Mouse (Mus musculus) megakaryocyte-erythroid progenitor cell, adult 5-6 weeks (primary cell): Measurements from ENCODE around the gene Igf2bp2. TPM values are rescaled to one million over a fixed set of nuclear protein-coding genes. Genes with fewer than 3 reads are reported as not detected.

Source experiments
- ATAC-seq: replicated peaks from 2 replicates; pipeline ENCODE4 v1.8.0; 2016; ENCODE audit warnings: mild to moderate bottlenecking, inconsistent platforms; ENCODE audit not compliant: severe bottlenecking, poor library complexity, low FRiP score, low TSS enrichment
- total RNA-seq, 2 experiments: library from RNA; stranded (forward) in 1 of 2; stranded (reverse) in 1 of 2; fragments of 200-1000, 215-1000 nt in 1 of 2; fragments of >200 nt in 1 of 2; fragmentation: Nextera tagmentation in 1 of 2; gene quantifications; 2 replicates each; pipeline ENCODE4 v1.2.3; 2014 to 2017

Igf2bp2 gene
- 1.5 TPM in 1 of 2 replicates, not detected in the other for total RNA-seq (2014; fragmentation: Nextera tagmentation)
- total RNA-seq (2017) = 1.0 and 1.2 TPM in 2 replicates

- ATAC-seq = no peak
Observed at GRCm38 (mm10) chr16:22162512-22163455, at the start of gene Igf2bp2. TSS of gene Igf2bp2 (minus strand) at chr16:22163299.

GRCm38 (mm10) chr16:22203501-22203900, 40.4 kb upstream of the Igf2bp2 start:
- ATAC-seq = no peak

- ATAC-seq = no peak
Observed at GRCm38 (mm10) chr16:22201858-22202257, 38.8 kb upstream of the Igf2bp2 start.

- ATAC-seq = no peak
Observed at GRCm38 (mm10) chr16:22200476-22200875, 37.4 kb upstream of the Igf2bp2 start.

GRCm38 (mm10) chr16:22187366-22187765, 24.3 kb upstream of the Igf2bp2 start:
- ATAC-seq = no peak

- no peak for ATAC-seq
Observed at GRCm38 (mm10) chr16:22185411-22185810, 22.3 kb upstream of the Igf2bp2 start.

GRCm38 (mm10) chr16:22184113-22184512, 21.0 kb upstream of the Igf2bp2 start:
- ATAC-seq = no peak

DNA sequence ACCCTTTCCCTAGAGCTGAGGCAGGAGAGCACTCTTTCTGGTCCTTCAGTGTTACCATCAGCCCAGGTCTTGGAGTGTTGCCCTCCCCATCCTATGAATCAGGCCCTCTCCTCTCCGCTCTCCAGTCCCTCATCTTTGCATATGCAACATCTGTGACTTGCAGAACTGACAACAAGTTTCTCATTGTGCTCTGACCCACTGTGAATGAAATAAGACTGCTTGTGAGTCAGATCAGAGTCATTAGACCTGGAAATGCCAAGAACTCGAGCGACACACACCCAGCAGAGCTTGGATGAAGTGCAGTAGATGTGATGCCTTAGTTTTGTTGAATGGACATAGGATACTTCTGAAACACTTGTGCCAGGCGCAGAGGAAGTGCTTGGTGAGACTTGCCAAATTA, 19.2 kb upstream of the Igf2bp2 start:
- ATAC-seq = no peak

DNA sequence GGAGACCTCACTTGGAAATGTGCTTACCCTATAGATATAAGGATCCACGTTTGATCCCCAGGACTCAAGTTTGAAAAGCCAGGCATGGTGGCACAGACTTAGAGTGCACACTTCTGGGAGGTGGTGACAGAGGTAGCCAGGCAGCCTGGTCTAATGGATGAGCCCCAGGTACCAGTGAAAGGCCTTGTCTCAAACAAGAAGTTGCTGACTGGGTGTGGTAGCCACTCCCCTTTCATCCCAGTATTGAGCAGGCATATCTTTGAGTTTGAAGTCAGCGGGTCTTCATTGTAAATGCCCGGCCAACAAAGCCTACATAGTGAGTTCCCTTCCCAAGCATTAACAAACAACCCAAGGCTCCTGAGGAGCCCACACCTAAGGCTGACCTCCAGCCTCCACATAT, 15.7 kb upstream of the Igf2bp2 start:
- no peak for ATAC-seq

DNA sequence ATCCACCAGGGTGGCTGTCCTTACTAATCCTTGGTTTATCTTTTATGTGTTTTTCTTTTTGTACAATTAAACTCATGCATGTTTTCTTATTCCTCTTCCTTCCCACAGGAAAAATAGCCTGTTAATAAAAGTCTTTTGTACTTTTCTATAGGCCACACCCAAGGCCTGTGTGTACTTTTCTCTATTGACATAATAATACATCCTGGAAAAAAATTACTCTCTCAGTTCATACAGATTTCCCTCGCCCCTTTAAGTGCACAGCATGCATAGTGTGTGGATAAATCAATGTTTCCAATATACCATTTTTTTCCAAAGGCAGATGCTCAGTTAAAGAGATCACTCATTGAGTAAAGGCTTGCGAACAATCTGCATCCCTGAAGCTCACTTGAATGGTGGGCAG, 14.9 kb upstream of the Igf2bp2 start:
- no peak for ATAC-seq

DNA sequence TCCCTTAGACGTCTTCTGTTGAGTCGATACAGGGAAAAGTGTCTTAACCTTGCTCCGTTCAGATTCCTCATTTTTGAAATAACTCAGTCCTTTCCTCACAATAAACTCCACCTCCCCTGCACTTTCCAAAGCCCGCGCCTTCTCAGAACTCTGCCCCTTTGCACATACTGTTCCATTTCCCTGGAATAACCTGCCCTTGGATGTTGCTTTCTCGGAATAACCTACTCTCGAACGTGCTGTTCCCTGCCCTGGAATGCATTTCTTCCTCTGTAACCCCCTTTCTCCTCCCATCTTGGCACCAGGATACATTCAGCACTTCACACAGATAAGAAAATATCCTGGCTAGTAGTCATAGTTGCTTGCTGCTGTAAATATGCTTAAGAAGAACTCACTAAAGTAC, 5.6 kb upstream of the Igf2bp2 start:
- ATAC-seq = no peak

DNA sequence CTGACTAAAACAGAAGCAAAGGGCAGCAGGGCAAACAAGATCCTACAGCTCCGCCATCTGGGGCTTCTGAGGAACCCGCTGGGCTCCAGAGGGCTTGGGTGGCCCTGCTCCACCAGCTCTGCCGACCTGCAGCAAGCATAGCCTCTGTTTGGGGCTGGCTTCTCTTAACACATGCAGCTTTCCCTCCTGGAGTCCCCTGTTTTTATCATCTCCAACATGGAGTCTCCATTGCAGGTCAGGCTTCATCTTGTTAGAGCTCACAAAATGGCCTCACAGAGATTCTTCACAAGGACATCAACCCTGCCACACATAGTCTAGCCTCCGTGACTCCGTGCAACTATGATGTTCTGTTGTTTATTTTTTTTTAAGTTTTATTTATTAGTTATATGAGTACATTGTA, 2.5 kb upstream of the Igf2bp2 start:
- ATAC-seq = no peak

DNA sequence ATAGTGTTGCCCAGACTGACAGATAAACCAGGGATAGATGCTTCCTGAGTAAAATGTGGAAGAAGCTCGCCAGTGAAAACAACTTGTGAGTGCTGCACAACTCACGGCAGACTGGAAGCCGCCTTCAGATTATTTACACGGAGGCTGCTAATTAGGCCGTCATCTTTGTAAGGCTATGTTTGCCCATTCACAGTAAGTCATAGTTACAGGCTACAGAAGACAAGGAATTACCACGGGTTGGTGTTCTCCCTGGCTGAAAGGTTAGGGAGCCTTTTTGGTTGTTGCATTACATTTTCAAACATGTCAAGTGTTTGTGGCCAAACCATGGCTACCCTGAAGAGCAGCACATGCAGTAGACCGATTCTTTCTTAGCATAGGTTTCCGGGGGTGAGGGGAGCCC, 1.3 kb upstream of the Igf2bp2 start:
- ATAC-seq = no peak

- no peak for ATAC-seq
Observed at GRCm38 (mm10) chr16:22163456-22163851, 355 bp upstream of the Igf2bp2 start.

- no peak for ATAC-seq
Observed at GRCm38 (mm10) chr16:22162066-22162511, 1.0 kb downstream of the Igf2bp2 start.

DNA sequence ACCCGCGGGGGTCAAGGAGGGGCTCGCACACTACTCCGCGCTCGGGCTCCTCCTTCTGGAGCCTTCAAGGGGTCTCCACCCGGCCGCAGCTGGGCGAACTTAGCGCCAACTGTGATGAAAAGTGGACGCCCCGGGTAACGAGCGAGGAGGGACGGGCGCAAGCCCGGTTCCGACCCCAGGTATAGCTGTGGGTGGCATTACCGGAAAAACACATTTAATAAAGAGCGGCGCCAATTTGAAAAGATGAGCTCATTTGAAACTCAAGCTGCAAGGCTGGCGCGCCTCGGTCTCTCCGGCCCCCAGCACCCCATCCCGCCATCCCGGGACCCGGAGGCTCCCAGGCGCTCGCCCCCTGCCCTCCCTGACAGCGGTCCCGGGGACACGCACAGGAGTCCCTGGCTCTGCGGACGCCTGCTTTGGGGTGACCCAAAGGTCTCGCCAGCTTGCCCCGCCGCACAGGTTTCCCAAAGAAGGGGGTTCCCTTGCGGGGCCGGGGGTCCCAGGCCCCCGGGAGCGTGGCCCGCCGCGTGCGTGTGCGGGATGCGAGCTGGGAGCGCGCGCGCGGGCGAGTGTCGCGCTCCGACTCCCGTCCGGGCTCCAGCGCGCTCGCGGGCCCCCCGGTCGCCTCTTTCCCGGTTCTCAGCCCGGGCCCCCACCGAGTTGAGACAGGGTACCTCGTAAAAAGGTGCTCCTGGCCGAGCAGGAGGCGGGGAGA, 1.6 kb downstream of the Igf2bp2 start:
- ATAC-seq = no peak

GRCm38 (mm10) chr16:22160386-22161145, 2.5 kb downstream of the Igf2bp2 start:
- no peak for ATAC-seq

GRCm38 (mm10) chr16:22152941-22153444, 10.1 kb downstream of the Igf2bp2 start:
- ATAC-seq = no peak

GRCm38 (mm10) chr16:22151706-22152315, 11.3 kb downstream of the Igf2bp2 start:
- ATAC-seq = no peak
